Mouse (Mus musculus) hindbrain, embryonic 10.5 days (tissue): Measurements from ENCODE around the gene Arhgap8. TPM values are rescaled to one million over a fixed set of nuclear protein-coding genes. Genes with fewer than 3 reads are reported as not detected.

Source experiments
- polyA plus RNA-seq: library from polyadenylated mRNA; unstranded; fragments of >200 nt; fragmentation: Nextera tagmentation; extraction: Ambion mirVana; gene quantifications from 2 replicates; pipeline ENCODE4 v1.2.1, GENCODE M21; 2016

Gene Arhgap8
- polyA plus RNA-seq, 1 experiment from 2014 or later, result 3.5 TPM

Other genes starting within 250 kb of the Arhgap8 start
- gene Rtl6, start 162.2 kb upstream of the Arhgap8 start, polyA plus RNA-seq, result 27.2 and 38.2 TPM in 2 replicates
- 17.9 and 20.4 TPM in 2 replicates for gene Prr5, start 50.4 kb upstream of the Arhgap8 start, polyA plus RNA-seq
- 10.7 and 30.8 TPM in 2 replicates for gene Phf21b, start 136.0 kb downstream of the Arhgap8 start, polyA plus RNA-seq
- 0.90 and 1.2 TPM in 2 replicates for gene Gm29666, start 200.0 kb downstream of the Arhgap8 start, polyA plus RNA-seq
- 62.0 and 69.7 TPM in 2 replicates for gene Nup50, start 203.4 kb downstream of the Arhgap8 start, polyA plus RNA-seq